Mouse (Mus musculus): Measurements from ENCODE around the gene Vti1b.

GRCm38 (mm10) chr12:79139417-79139816, 33.0 kb downstream of the Vti1b start:
- TF ChIP-seq POLR2A (IDR thresholded peaks at IDR 0.05; ENCODE audit: control insufficient read depth, low read depth, low read length): no peak
- TF ChIP-seq CTCF (IDR thresholded peaks at IDR 0.05; ENCODE audit: control insufficient read depth, insufficient read depth, insufficient replicate concordance, low read depth, low read length): no peak

All from testis, adult 2 months (tissue).